Mouse (Mus musculus): ENCODE measurements at regions not wholly inside any gene's neighbourhood (a gene's known extent, or its start where the extent isn't known, plus 50 kb on each side); places are given as distances from the start of the nearest gene placed in this dataset.

DNA sequence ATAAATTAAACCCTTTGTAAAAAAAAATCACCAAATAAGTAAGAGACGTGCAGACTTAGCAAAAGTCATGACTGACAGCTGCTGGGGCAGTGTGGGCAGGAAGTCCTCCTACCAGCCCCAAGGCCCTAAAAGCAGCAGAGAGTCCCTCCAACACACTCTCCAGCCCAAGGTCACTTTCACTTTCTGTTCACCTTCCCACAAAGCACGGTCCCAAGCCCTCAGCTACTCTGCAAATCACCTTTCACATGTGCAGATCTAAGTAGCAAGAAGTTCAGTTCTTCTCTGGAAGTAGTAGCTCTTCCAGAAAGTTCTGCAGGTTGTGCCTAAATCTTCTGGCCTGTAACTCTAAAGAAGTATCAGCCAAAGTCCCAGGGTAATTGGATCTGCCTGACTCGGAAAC, 120.8 kb upstream of the Gm26657 start:
- no peak overlapping the region for H3K9ac ChIP-seq
- no peak overlapping the region for H3K4me3 ChIP-seq (replicated peaks)
- WGBS = 78% methylated on average over 3 of the region's 3 CpGs
- no peaks in the 10 kb centered on the region for H3K4me1 ChIP-seq
- H3K27me3 ChIP-seq (replicated peaks) = no peaks in the 10 kb centered on the region
- H3K36me3 ChIP-seq = no peaks in the 10 kb centered on the region
- no peak overlapping the region for H3K4me2 ChIP-seq
- no peaks in the 10 kb centered on the region for H3K9me3 ChIP-seq
- ATAC-seq (ENCODE audit: insufficient read depth, low FRiP score, low read depth) = no peak
- H3K27ac ChIP-seq = no peak overlapping the region

DNA sequence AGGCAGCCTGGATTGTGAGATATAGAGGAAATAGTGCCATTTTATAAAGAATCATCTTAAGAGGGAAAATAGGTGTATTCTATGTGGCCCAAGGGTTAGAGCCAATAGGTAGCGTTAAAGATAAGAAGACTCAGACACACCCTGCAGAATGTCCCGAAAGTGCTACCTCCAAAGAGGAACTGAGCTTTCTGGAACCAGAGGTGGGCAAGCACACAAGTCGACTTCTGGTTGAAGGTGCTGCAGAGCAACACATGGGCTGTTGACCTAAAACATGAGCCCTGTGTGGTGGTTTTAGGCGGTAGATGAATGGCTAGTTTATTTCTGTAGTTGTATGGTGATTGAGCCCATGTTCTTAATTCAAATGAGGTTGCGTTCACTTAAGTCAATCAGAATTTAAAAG, 121.4 kb upstream of the Gm26657 start:
- ATAC-seq (ENCODE audit: insufficient read depth, low FRiP score, low read depth) = no peak
- Histone ChIP-seq H3K36me3 (no peaks in the 10 kb centered on the region), H3K4me3 (replicated peaks) (no peak overlapping the region), H3K9me3 (no peaks in the 10 kb centered on the region), H3K4me2 (no peak overlapping the region), H3K4me1 (no peaks in the 10 kb centered on the region), H3K9ac (no peak overlapping the region), H3K27ac (no peak overlapping the region), H3K27me3 (replicated peaks) (no peaks in the 10 kb centered on the region)
- 80% methylated on average over 5 of the region's 5 CpGs for WGBS

DNA sequence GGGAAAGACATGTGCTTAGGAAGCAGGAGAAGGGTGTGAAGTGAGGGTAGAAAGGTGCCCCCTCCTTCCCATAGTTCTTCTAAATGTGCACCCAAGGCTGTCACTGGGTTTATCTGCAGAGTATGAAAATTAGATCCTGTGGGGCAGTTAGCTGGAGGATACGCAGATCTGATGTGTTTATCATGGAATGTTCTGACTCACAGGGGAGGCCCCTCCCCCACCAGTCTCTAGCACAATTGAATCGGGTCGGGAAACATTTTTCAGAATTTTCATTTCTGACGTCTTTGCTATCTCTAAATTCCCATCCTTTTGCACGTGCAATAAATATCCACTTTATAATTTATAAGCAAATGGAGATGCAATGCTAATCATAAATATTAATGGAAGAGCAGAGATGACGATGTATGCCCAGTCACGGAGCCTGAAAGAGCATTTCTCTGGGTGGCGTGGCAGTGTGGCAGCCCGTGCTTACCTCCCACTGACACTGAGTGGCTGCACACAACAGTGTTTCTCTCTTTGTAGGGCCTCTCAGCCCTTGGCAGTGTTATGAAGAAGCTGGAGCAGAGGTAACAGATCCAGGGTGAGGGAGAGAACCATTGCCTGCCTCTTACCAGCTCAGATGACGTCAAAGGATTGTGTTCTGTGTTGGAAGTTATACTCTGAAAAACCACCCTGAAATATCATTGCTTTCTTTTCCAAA, 122.1 kb upstream of the Gm26657 start:
- ATAC-seq (ENCODE audit: insufficient read depth, low FRiP score, low read depth) = no peak
- H3K9ac ChIP-seq = no peak overlapping the region
- no peaks in the 10 kb centered on the region for H3K4me1 ChIP-seq
- no peaks in the 10 kb centered on the region for H3K36me3 ChIP-seq
- H3K4me2 ChIP-seq = no peak overlapping the region
- 69% methylated on average over 10 of the region's 10 CpGs for WGBS
- no peaks in the 10 kb centered on the region for H3K9me3 ChIP-seq
- H3K4me3 ChIP-seq (replicated peaks) = no peak overlapping the region
- H3K27me3 ChIP-seq (replicated peaks) = no peaks in the 10 kb centered on the region
- no peak overlapping the region for H3K27ac ChIP-seq

- H3K4me2 ChIP-seq = no peak overlapping the region
- WGBS = 72% methylated on average over 4 of the region's 4 CpGs
- H3K4me3 ChIP-seq (replicated peaks) = no peak overlapping the region
- H3K9me3 ChIP-seq = no peaks in the 10 kb centered on the region
- H3K9ac ChIP-seq = no peak overlapping the region
- no peaks in the 10 kb centered on the region for H3K27me3 ChIP-seq (replicated peaks)
- ATAC-seq (ENCODE audit: insufficient read depth, low FRiP score, low read depth) = no peak
- no peaks in the 10 kb centered on the region for H3K4me1 ChIP-seq
- H3K27ac ChIP-seq = no peak overlapping the region
- no peaks in the 10 kb centered on the region for H3K36me3 ChIP-seq
Observed at GRCm38 (mm10) chr4:56612325-56612724, 127.5 kb upstream of the Gm26657 start.

- H3K4me2 ChIP-seq = no peak overlapping the region
- no peaks in the 10 kb centered on the region for H3K27me3 ChIP-seq (replicated peaks)
- H3K9me3 ChIP-seq = no peaks in the 10 kb centered on the region
- H3K36me3 ChIP-seq = no peaks in the 10 kb centered on the region
- H3K4me1 ChIP-seq = no peaks in the 10 kb centered on the region
- no peak overlapping the region for H3K27ac ChIP-seq
- H3K4me3 ChIP-seq (replicated peaks) = no peak overlapping the region
- no peak for ATAC-seq (ENCODE audit: insufficient read depth, low FRiP score, low read depth)
- 41% methylated on average over 4 of the region's 4 CpGs for WGBS
- H3K9ac ChIP-seq = no peak overlapping the region
Observed at GRCm38 (mm10) chr4:56611751-56612150, 128.1 kb upstream of the Gm26657 start.

DNA sequence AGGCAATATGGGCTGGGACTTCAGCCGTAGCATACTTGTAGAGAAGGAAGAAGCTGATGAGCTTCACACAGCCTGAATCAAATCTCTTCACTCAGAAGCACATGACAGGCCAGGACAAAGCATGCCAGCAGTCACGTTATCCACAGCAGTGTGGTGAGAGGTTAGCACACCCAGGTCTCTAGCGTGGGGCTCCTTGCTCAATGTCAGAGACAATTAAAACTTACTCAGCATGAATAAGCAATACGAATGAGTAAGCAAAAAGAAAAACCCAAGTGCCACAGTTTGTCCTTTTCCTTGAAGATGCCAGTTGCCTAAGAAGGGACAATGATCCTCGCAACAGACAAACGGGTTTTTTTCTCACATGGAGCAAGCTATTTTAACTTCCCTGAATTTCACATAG, 129.6 kb upstream of the Gm26657 start:
- no peak overlapping the region for H3K9ac ChIP-seq
- 74% methylated on average over 6 of the region's 6 CpGs for WGBS
- no peak overlapping the region for H3K4me3 ChIP-seq (replicated peaks)
- no peaks in the 10 kb centered on the region for H3K27me3 ChIP-seq (replicated peaks)
- ATAC-seq (ENCODE audit: insufficient read depth, low FRiP score, low read depth) = no peak
- no peaks in the 10 kb centered on the region for H3K4me1 ChIP-seq
- no peaks in the 10 kb centered on the region for H3K9me3 ChIP-seq
- no peak overlapping the region for H3K4me2 ChIP-seq
- no peaks in the 10 kb centered on the region for H3K36me3 ChIP-seq
- no peak overlapping the region for H3K27ac ChIP-seq

- no peaks in the 10 kb centered on the region for H3K4me1 ChIP-seq
- no peak for ATAC-seq (ENCODE audit: insufficient read depth, low FRiP score, low read depth)
- H3K4me2 ChIP-seq = no peak overlapping the region
- no peak overlapping the region for H3K9ac ChIP-seq
- no peak overlapping the region for H3K4me3 ChIP-seq (replicated peaks)
- WGBS = 63% methylated on average over 4 of the region's 4 CpGs
- H3K36me3 ChIP-seq = no peaks in the 10 kb centered on the region
- no peaks in the 10 kb centered on the region for H3K27me3 ChIP-seq (replicated peaks)
- H3K27ac ChIP-seq = no peak overlapping the region
- H3K9me3 ChIP-seq = no peaks in the 10 kb centered on the region
Observed at GRCm38 (mm10) chr4:56608701-56609100, 131.2 kb upstream of the Gm26657 start.

DNA sequence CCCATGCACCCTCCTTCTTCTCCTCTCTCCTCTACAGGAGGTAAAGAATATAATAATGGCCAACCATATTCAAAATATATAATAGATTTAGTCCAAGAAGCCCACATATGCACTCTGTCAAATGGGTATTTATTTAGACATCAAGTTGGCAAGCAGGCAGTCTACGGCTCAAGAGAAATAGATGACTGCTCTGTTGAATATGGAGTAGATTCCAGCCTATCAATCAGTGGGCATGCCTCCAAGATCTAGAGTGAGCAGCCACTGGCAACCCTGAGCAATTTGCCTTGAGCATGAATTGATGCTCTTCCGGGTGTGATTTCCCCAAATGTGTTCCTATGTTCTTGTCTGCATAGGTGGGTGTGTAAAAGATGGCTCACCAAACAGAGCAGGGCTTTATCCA, 141.5 kb upstream of the Gm26657 start:
- WGBS = 64% methylated on average over 2 of the region's 2 CpGs
- no peak for ATAC-seq (ENCODE audit: insufficient read depth, low FRiP score, low read depth)
- H3K9me3 ChIP-seq = no peaks in the 10 kb centered on the region
- no peaks in the 10 kb centered on the region for H3K27me3 ChIP-seq (replicated peaks)
- no peak overlapping the region for H3K4me3 ChIP-seq (replicated peaks)
- H3K4me2 ChIP-seq = no peak overlapping the region
- no peak overlapping the region for H3K9ac ChIP-seq
- no peaks in the 10 kb centered on the region for H3K4me1 ChIP-seq
- H3K36me3 ChIP-seq = no peaks in the 10 kb centered on the region
- no peak overlapping the region for H3K27ac ChIP-seq

GRCm38 (mm10) chr4:56597931-56598330, 141.9 kb upstream of the Gm26657 start:
- no peaks in the 10 kb centered on the region for H3K36me3 ChIP-seq
- no peak overlapping the region for H3K4me2 ChIP-seq
- no peaks in the 10 kb centered on the region for H3K4me1 ChIP-seq
- no peak for ATAC-seq (ENCODE audit: insufficient read depth, low FRiP score, low read depth)
- H3K4me3 ChIP-seq (replicated peaks) = no peak overlapping the region
- no peaks in the 10 kb centered on the region for H3K27me3 ChIP-seq (replicated peaks)
- H3K9me3 ChIP-seq = no peaks in the 10 kb centered on the region
- H3K9ac ChIP-seq = no peak overlapping the region
- no peak overlapping the region for H3K27ac ChIP-seq

DNA sequence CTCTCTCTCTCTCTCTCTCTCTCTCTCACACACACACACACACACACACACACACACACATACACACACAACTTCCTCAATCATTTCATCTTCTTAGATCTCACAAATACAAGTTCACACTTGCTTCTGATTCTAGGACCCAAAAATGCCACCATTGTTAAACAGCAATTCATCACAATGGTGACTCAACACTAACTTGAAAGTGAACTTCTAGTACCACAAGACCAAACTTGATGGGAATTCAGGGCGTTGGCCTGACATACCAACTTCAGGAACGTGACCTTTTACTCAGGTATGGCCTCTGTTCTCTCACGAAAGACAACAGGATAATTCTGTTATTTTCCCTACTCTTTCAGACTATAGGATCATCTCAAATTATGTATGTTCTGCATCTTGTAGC, 157.5 kb upstream of the Gm26657 start:
- Histone ChIP-seq H3K27ac (no peak overlapping the region), H3K4me2 (no peak overlapping the region), H3K9ac (no peak overlapping the region), H3K4me1 (no peaks in the 10 kb centered on the region), H3K36me3 (no peaks in the 10 kb centered on the region), H3K4me3 (replicated peaks) (no peak overlapping the region), H3K9me3 (no peaks in the 10 kb centered on the region), H3K27me3 (replicated peaks) (no peaks in the 10 kb centered on the region)
- ATAC-seq (ENCODE audit: insufficient read depth, low FRiP score, low read depth) = no peak
- WGBS = 67% methylated on average over 3 of the region's 3 CpGs

- Histone ChIP-seq H3K9me3 (no peaks in the 10 kb centered on the region), H3K4me2 (no peak overlapping the region), H3K27ac (no peak overlapping the region), H3K36me3 (no peaks in the 10 kb centered on the region), H3K9ac (no peak overlapping the region), H3K27me3 (replicated peaks) (no peaks in the 10 kb centered on the region), H3K4me1 (no peaks in the 10 kb centered on the region), H3K4me3 (replicated peaks) (no peak overlapping the region)
- WGBS = 69% methylated on average over 15 of the region's 15 CpGs
- ATAC-seq (ENCODE audit: insufficient read depth, low FRiP score, low read depth) = no peak
Observed at GRCm38 (mm10) chr4:56576837-56577548, 162.9 kb upstream of the Gm26657 start.

GRCm38 (mm10) chr4:56552126-56552525, 187.7 kb upstream of the Gm26657 start:
- Histone ChIP-seq H3K36me3 (no peaks in the 10 kb centered on the region), H3K4me1 (no peaks in the 10 kb centered on the region), H3K4me3 (replicated peaks) (no peak overlapping the region), H3K9ac (no peak overlapping the region), H3K27me3 (replicated peaks) (no peaks in the 10 kb centered on the region), H3K4me2 (no peak overlapping the region), H3K27ac (no peak overlapping the region), H3K9me3 (no peaks in the 10 kb centered on the region)
- no peak for ATAC-seq (ENCODE audit: insufficient read depth, low FRiP score, low read depth)
